Mouse (Mus musculus): ENCODE data around the gene Scd2.

DNA sequence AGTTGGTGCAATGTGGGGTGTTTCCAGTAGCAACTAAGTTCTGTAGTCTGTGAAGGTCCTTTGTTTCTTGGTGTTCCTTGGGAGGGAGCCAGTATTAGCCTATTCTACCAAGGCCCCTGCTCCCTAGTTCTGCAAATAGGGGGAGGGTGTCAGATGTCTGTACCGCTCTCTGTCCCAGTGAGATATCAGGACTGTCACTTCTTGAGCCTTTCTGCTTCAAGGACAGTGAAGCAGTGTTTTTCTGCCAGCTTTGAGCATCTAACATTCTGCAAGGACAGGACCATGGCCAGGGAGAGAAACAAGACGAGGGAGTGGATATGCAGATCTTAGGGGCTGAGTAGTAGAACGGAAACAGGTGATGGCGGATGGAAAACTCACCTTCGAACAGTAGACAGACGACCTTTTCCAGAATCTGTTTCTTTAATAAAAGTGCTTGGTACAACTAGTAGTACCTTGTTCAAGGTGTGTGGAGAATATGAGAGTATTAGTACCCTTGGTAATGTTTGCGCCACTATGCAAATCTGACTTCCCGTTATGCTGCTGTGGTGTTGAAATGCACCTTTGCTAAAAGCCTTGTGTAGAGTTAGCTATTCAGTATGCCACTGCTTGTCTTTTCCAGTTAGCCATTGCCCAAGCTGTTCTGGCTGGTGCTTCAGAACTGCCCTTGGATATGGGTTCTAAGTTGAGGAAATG lies 3.7 kb downstream of the Scd2 start:
- TF ChIP-seq CTCF (IDR thresholded peaks at IDR 0.05; ENCODE audit: control insufficient read depth, insufficient read depth, insufficient replicate concordance, low read depth, low read length) (no peak), POLR2A (IDR thresholded peaks at IDR 0.05; ENCODE audit: control insufficient read depth, low read depth, low read length) (no peak)

Data from testis, adult 2 months (tissue).